Mouse (Mus musculus) kidney, adult 9 months (tissue): ENCODE results near the gene Lrrc4b.
A peak's percentile ranks its signal among the peaks of the same experiment; 100 is the strongest.

Experiments used
- DNase-seq: peaks from one replicate; pipeline ENCODE4 v3.0.0; 2022

Gene Lrrc4b

DNA sequence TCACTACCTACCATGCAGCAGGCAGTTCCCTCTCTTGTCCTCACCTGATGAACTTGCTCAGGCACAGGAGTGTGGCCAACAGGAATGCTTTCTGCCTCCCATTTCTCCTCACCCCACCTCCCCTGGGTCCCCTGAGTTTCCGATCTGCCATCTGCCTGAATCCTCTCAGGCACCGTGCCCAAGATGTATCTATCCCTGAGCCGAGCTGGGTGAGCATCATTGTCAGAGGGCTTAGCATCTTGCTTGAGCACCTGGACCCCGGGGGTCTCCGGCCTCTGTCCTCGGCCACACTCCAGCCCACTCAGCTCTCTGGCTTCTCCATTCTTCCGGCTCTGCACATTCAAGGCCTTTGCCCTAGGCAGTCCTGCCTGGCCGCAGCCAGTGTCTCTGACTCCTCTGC, 9.1 kb downstream of the Lrrc4b start:
- DNase-seq, result no peak

DNA sequence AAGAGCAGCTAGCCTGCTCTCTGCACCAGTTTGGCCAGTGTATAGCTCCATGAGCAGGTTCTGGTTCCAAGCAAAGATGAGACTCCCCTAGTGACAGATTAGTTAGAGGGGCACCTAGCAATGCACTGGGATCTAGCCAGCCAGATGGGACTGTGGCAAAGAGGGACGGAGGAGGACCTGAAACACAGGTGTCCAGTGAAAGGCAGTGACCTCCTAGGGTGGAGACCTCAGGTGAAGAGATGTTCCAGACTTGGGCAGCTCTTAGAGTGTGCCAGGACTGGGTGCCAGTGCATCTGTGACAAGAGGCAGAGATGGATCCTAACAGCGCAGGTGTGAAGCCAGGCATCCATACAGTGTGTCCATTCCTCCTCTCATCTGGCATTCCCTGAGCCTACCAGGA, 10.9 kb downstream of the Lrrc4b start:
- no peak for DNase-seq

DNA sequence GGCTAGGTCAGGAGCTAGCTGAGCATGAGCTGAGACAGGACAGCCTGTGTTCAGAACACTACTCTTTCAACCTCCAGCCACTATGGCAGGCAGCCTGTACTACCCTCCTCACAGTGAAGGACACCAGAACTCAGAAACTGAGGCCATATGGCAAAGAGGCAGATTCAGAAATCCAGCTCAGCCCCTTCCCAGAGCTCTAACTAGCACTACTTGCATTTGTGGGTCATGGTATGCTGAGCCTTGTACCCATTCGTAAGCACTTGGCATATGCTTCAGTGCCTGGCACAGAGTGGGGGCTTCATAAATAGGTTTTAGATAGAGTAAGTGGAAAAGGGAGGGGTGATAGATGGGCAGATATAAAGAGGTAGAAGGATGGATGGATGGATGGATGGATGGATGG, 11.7 kb downstream of the Lrrc4b start:
- DNase-seq, result no peak

DNA sequence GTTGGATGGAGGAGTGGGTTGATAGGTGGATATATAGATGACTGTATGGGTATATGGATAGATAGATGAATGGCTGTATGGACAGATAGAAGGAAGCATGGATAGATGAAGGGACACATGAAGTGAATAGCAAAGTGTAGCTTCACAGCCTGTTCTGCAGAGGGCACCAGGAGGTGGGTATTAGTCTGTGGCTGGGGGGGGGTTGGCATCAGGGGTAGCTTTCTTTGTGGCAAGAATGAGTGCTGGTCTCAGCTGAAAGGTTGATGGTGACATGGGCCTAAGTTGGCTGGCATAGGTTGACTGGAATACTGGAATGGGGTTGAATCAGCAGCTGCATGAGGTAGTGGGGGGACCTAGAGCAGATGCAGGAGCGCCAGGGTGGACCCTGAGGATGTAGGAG, 12.4 kb downstream of the Lrrc4b start:
- DNase-seq, result no peak

DNA sequence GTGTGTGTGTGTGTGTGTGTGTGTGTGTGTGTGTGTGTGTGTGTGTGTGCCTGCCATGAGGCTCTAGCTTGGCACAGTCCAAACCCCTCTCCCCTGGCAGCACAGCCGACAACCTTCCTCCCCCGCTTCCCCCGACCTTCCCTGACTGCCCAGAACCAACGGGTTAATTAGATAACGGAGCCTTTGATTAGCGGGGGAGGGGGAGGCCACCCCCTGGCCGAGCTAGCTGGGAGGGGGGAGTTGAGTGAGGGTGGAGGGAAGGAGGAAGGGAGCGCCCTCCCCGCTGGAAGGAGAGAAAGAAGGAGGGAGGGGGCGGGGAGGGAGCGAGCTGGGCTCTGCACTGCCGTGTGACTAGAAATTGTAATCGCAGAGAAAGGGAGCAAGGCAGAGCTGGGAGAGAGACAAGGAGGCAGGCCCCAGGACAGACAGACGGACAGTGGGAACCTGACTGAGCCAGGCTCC, 12.9 kb downstream of the Lrrc4b start:
- no peak for DNase-seq

DNA sequence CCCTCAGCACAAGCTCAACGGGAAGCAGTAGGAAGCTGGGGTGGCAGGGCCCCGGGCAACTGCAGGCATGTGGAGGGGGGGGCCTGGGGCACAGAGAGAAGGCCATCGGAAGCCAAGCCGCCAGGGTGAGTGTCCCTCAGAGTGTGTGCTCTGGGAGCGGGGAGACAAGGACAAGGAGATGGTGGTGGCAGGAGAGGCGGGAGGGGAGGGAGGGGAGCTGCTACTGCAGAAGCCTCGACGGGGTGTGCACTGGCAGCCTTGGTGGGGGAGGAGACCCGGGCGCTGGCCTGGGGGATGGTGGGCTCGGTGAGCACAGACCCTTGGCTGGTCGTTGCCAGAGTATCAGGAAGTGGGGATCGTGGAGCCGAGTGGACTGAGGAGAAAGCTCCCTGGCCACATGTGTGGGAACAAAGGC, 13.6 kb downstream of the Lrrc4b start:
- DNase-seq, result no peak

DNA sequence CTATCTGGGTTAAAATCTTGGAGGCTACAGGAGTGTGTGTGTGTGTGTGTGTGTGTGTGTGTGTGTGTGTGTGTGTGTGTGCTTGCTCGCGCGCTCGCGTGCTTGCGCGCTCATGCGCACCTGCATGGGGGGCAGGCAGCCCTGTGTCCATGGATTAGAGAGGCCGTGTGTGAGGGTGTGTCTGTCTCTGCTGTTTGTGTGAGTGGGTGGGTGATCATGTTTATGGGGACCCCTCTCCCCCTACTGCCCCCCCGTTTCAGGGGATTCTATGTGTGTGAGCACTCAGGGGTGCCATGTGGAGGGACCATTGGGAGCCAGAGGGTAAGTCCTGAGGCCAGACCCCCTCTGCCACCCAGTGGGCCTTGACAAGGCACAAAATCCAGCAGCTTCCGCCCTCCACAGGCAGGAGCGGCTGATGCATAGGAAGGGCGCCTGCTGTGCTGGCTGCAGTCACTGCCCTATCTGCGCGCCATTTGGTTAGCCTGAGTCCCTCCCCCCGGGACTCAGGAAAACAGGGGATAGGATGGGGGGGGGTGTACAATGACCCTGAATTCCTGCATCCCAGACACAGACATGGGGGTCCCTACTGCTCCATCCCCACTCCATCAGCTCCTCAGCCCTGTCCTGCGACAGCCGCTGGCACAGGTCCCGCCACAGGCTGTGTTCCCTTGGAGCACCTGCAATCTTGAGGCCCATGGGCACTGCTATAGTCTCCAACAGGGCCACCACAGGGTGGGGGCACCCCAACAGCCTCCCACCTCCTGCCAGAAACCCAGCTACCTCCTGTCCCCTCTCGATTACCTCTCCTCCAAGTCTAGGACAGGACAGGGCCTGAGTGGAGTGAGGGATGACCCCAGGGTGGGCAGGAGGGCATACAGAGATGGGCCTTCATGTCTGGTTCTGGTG, 14.7 kb downstream of the Lrrc4b start:
- DNase-seq, result no peak

DNA sequence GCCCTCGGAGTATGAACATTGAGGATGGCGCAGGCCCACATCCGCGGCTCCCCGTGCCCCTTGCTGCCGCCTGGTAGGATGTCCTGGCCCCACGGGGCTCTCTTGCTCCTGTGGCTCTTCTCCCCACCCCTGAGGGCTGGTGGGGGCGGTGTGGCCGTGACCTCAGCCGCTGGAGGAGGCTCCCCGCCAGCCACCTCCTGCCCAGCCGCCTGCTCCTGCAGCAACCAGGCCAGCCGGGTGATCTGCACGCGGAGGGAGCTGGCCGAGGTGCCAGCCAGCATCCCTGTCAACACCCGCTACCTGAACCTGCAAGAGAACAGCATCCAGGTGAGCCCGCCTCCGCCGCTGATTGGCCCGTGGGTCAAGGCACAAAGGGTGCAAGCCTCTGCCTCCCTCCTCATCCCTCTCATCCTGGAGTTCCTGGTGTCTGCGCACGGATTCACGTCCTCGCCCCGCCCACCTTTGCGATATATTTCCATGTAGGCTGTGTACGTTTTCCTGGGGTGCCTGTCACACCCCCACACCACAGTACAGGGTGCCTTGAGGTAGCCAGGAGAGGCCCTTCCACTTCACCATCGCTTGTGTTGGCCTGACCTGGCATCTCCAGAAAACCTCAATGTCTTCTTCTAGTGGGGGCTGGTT, 16.2 kb downstream of the Lrrc4b start:
- DNase-seq, result no peak

DNA sequence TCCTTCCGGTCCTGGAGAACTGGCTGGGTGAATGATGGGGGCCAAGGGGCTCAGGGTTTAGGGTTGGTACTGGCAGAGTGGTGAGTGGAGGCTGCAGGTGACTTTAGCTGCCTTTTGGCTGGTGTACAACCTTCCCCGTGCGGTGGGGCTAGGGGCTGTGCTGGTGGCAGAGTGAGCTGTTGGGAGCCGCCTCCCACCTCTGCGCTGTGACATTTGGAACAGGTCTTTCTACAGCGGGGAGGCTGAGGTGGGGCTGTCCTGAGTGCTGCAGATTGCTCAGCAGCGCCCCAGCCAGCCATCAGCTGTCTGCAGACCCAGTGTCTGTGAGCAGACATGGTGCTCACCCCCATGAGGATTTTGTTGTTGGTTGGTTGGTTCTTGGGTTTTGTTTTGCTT, 16.7 kb downstream of the Lrrc4b start:
- DNase-seq, result no peak

DNA sequence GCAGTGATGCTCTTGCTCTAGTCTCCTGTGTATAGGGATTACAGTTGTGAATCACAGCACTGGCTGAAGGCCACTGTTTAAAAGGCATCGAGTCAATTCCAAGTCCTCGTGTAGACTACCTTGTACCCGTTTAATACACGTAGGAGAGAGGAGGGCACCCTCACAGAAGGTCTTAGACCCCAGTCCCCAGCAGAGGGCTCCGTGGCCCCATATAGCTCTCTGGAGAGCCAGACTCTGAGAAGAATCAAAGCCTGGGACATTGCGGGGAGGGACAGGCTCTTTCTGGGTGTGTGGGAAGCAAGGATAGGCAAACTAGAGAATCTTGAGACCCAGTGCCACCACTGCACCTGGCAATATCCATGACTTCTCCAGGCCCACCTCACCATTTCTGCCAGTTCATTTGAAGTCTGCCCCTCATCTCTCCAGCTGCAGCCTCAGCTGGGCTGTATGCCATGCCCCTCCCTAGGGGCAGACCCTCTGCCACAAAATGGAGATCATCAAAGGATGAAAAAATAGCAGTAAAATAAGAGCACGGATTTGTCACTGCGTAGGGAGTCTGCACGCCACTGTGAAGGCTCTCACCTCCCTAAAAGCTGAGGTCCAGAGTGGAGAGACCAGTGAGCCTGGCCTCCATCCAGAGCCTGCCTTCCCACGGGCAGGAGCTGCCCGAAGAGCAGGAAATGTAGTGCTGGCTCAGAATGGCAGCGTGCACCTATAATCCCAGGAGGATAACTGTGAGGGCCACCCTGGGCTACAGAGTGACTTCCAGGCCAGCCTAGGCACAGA, 17.4 kb downstream of the Lrrc4b start:
- no peak for DNase-seq

DNA sequence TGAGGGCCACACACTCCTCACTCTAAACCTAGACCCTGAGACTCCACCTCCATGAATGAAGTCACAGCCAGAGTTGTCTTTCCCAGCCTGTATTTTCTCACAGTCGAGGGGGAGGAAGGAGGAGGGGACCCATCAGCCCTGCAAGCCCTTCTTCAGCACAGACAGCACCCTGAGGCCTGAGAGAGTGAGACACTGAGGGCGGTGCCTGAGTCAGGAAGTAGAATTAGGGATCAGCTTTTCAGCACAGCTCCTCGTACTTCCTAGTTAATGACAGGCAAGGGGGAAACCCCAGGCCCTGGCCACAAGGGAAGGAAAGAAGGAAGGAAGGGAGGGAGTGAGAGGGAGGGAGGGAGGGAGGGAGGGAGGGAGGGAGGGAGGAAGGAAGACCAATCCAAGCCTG, 24.4 kb downstream of the Lrrc4b start:
- DNase-seq, result no peak

DNA sequence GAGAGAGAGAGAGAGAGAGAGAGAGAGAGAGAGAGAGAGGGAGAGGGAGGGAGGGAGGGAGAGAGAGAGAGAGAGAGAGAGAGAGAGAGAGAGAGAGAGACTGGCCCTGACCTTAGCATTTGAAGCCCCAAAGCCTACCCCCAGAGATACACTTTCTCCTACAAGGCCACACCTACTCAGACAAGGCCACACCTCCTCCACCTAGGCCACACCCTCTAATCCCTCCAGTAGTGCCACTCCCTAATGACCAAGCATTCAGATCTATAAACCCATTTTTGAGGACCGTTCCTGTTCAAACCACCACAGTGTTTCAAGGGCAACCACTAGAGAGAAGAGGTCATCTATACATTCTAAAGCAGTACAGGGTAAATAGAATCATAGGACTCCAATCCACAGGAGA, 27.5 kb downstream of the Lrrc4b start:
- no peak for DNase-seq

DNA sequence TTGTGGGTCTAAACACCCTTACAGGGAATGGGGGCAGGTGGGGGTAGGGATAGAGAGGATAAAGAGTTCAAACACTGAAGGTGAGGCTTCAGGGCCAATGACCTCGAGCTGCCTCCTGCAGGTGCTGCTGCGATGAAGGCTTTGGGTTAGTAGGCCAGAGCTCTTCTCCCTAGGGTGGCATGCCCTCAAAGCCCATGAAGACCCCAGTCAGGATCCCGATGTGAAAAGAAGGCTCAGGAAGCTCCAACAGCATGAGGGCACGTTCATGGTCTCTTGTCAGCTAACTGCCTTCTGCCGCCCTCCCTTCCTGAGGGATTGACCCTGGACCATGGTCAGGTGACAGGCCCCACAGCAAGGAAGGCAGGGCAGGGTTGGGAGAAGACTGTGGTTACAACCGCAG, 31.2 kb downstream of the Lrrc4b start:
- no peak for DNase-seq

DNA sequence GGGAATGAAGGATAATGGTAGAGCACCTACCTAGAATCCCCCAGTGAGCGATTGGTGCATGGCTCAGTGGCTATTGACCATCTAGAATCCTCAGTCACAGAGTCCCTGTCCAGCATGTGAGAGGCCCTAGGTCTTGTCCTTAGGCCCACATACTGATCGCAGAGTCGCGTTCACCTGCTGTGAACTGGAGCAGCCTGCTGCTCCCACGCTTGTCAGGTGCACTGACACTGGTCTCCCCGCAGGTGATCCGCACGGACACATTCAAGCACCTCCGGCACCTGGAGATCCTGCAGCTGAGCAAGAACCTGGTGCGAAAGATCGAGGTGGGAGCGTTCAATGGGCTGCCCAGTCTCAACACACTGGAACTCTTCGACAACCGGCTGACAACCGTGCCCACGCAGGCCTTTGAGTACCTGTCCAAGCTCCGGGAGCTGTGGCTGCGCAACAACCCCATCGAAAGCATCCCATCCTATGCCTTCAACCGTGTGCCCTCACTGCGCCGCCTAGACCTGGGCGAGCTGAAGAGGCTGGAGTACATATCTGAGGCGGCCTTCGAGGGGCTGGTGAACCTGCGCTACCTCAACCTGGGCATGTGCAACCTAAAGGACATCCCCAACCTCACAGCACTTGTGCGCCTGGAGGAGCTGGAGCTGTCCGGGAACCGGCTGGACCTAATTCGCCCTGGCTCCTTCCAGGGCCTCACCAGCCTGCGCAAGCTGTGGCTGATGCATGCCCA, 32.1 kb downstream of the Lrrc4b start:
- no peak for DNase-seq

DNA sequence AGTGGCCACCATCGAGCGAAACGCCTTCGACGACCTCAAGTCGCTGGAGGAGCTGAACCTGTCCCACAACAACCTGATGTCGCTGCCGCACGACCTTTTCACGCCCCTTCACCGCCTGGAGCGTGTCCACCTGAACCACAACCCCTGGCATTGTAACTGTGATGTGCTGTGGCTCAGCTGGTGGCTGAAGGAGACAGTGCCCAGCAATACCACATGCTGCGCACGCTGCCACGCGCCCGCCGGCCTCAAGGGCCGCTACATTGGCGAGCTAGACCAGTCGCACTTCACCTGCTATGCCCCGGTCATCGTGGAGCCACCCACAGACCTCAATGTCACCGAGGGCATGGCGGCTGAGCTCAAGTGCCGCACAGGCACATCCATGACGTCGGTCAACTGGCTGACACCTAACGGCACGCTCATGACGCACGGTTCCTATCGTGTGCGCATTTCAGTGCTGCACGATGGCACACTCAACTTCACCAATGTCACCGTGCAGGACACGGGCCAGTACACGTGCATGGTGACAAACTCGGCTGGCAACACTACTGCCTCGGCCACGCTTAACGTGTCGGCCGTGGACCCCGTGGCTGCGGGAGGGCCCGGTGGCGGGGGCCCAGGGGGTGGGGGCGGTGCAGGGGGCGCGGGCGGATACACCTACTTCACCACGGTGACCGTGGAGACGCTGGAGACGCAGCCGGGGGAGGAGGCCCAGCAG, 32.8 kb downstream of the Lrrc4b start:
- no peak for DNase-seq

DNA sequence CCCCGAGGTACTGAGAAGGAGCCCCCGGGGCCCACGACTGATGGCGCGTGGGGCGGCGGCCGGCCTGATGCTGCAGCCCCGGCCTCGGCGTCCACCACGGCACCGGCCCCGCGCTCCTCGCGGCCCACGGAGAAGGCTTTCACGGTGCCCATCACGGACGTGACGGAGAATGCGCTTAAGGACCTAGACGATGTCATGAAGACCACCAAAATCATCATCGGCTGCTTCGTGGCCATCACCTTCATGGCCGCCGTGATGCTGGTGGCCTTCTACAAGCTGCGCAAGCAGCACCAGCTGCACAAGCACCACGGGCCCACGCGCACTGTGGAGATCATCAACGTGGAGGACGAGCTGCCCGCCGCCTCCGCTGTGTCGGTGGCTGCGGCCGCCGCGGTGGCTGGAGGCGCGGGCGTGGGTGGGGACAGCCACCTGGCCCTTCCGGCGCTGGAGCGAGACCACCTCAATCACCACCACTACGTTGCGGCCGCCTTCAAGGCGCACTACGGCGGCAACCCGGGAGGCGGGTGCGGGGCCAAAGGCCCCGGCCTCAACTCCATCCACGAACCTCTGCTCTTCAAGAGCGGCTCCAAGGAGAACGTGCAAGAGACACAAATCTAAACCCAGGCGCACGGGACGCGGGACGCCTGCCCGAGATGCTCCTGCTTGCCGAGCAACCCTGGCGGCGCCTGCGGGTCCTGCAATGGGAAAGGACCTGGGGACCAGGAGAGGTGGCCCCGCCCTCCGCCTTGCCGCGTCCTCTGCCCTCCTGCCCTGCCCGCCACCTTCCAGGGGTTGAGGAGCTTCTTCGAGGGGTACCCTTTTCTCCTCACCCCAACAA, 33.6 kb downstream of the Lrrc4b start:
- DNase-seq, result peak; percentile 29

DNA sequence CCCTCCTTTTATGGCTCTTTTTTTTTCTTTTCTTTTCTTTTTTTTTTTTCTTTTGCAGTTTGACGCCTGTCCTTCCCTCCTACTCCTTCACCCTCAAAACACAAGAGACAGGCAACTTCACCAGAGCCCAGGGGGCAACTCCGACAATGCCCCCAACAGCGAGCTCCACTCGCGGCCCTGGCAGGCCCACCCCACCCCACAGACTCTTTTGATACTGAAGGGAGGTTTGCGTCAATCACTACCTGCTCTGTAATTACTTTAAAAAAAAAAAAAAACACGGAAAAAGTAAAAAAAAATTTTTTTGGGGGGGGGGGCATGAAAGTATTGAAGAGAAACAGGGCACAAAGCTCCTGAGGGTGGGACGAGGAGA, 34.2 kb downstream of the Lrrc4b start:
- DNase-seq, result no peak

DNA sequence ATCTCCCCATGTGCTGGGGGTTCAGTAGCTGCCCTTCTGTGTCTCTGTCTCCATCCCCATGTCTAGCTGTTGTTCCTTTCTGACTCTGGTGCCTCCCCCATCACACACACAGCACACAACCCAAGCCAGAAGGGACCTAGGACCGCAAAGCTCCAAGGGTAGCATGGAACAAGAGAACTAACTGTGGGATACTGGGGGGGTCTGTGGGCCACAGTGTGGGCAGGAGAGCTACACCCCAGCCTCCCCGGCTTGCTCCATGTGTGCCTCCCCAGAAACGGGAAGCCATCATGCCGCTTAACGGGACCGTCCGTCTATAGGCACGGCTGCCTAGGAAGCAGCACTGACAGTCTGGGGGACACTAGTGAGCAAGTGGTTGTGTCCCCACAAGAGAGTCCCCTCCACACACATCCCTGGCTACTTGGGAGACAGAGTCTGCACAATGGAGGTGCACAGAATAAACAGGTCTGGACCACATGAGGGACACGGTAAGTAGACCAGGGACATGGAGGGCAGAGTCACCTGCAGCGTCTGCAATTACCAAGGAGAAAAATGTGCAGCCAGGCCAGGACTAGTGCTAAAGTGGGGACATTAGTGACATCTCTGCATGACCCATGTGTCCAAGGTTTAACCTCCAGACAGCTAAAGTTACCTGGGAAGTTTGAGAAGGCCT, 34.9 kb downstream of the Lrrc4b start:
- no peak for DNase-seq

DNA sequence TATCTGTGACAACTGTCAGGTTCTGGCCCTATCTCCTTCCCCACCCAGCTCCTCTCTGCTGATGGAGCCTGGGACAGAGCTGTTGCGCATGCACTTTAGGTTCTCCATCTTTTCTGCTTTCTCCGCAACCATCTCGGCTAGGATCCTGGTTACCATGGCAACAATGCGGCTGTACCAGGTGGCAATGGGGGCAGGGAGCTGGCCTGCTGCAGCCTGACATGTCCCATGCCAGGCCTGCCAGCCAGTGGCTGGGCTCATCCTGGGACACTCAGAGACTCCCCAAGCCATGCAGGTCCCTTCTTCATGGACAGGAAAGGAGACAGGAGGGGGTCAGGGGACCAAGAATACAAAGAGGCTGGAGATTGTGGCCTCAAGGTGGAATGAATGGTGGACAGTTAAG, 35.7 kb downstream of the Lrrc4b start:
- DNase-seq, result no peak

DNA sequence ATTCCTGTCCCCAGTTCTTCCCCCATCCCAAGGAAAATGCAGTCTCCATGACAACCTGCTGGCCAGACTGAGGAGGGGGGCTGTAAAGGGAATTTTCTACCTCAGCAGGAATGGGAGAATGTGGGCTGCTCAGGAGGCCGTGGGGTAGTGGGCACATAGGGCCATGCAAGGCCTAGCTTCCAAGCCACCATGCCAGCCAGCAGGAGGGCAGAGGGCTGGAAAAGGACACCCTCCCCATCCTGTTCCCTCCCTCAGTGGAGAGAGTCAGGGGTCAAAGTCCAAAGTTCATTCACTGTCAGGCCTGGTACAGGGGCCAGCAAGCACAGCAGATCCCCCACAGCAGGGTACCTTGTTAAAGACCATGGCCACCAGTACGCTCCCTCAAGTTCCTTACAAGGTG, 36.3 kb downstream of the Lrrc4b start, which contains the start of gene Aspdh:
Gene Aspdh, plus strand, starts transcription at position 281 of the 400 bp plus-strand sequence.
- DNase-seq, result peak; percentile 90
